8 mouse cellular contexts compared by ENCODE assay signal in the genomic region with DNA sequence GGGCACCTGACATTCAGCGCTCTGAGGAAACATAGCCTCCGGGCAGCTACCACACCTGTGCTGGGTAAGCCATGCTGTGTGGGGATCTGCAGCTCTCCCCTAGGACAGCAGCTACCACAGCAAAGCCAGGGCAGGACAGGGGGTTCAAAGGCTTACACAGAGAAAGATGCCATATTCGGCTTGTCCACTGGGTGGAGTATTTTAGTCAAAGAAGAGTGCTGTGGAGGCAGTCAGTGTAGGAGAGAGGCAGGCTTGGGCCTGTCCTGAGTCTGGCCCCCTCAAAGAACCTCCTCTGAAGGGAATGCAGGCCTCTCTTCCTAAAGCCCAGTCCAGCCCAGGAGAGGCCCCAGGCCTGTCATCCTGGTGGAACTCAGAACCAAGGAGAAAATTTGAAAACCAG. TPM values are rescaled to one million over a fixed set of nuclear protein-coding genes. Genes with fewer than 3 reads are reported as not detected.
DNase-seq lines count a peak whose midpoint lies in the region; ATAC-seq and TF ChIP-seq lines count a peak whose summit lies in the region.

No protein-coding gene starts in this region.

- ATAC-seq in erythroblast, adult 5-6 weeks (replicated peaks; ENCODE audit: low FRiP score, poor library complexity, severe bottlenecking): peak; percentile 64
- peak; percentile 65 for ATAC-seq in heart, embryonic 11.5 days (replicated peaks; ENCODE audit: insufficient number of reproducible peaks, low FRiP score, low TSS enrichment)
- peak; percentile 85 for ATAC-seq in kidney, embryonic 14.5 days (ENCODE audit: low FRiP score, low TSS enrichment)
- peak; percentile 83 for ATAC-seq in limb, embryonic 14.5 days (ENCODE audit: low FRiP score, low read depth)

- H3K36me3 ChIP-seq in heart, embryonic 11.5 days (ENCODE audit: control insufficient read depth, insufficient read depth, low read length): no peaks in the 10 kb centered on the region
- no peaks in the 10 kb centered on the region for H3K36me3 ChIP-seq in kidney, embryonic 14.5 days (ENCODE audit: control insufficient read depth, insufficient read depth, low read length)
- no peaks in the 10 kb centered on the region for H3K36me3 ChIP-seq in limb, embryonic 14.5 days (ENCODE audit: control insufficient read depth, insufficient read depth, low read length)
- no peaks in the 10 kb centered on the region for H3K36me3 ChIP-seq in testis, adult 2 months (ENCODE audit: control insufficient read depth, insufficient read depth, low read length)

- H3K4me2 ChIP-seq in heart, embryonic 11.5 days: no peak overlapping the region
- no peak overlapping the region for H3K4me2 ChIP-seq in kidney, embryonic 14.5 days (replicated peaks; ENCODE audit: low read depth, low read length)
- no peak overlapping the region for H3K4me2 ChIP-seq in limb, embryonic 14.5 days (replicated peaks; ENCODE audit: low read depth, low read length, severe bottlenecking)

- no peaks in the 10 kb centered on the region for H3K9me3 ChIP-seq in heart, embryonic 11.5 days (replicated peaks; ENCODE audit: control insufficient read depth, low read length)
- no peaks in the 10 kb centered on the region for H3K9me3 ChIP-seq in kidney, embryonic 14.5 days (ENCODE audit: control insufficient read depth, low read length)
- no peaks in the 10 kb centered on the region for H3K9me3 ChIP-seq in limb, embryonic 14.5 days (ENCODE audit: control insufficient read depth, low read length)

- H3K9ac ChIP-seq in heart, embryonic 11.5 days (ENCODE audit: low read depth, low read length): no peak overlapping the region
- H3K9ac ChIP-seq in kidney, embryonic 14.5 days (ENCODE audit: low read depth, low read length): no peak overlapping the region
- no peak overlapping the region for H3K9ac ChIP-seq in limb, embryonic 14.5 days (ENCODE audit: low read depth, low read length, severe bottlenecking)

- 16% methylated on average over 3 of the region's 3 CpGs for WGBS in heart, embryonic 11.5 days (ENCODE audit: insufficient replicate concordance)
- 21% methylated on average over 3 of the region's 3 CpGs for WGBS in kidney, embryonic 14.5 days
- 19% methylated on average over 3 of the region's 3 CpGs for WGBS in limb, embryonic 14.5 days

- peak; percentile 33 for DNase-seq in 416B (ENCODE audit: low read depth)
- DNase-seq in brain, adult 2 months (ENCODE audit: low read depth, low spot score): peak; percentile 75
- peak; percentile 90 for DNase-seq in limb, embryonic 14.5 days (ENCODE audit: low spot score)
- peak; percentile 77 for DNase-seq in neural tube, embryonic 10.5 days (ENCODE audit: extremely low spot score, low spot score)

- no peaks in the 10 kb centered on the region; the same call in 1 of the 2 replicates for H3K27me3 ChIP-seq in heart, embryonic 11.5 days (ENCODE audit: control insufficient read depth, insufficient read depth, low read length)
- no peaks in the 10 kb centered on the region for H3K27me3 ChIP-seq in kidney, embryonic 14.5 days (ENCODE audit: control insufficient read depth, insufficient read depth, low read length)
- H3K27me3 ChIP-seq in limb, embryonic 14.5 days (ENCODE audit: control insufficient read depth, insufficient read depth, low read length): no peaks in the 10 kb centered on the region
- no peaks in the 10 kb centered on the region for H3K27me3 ChIP-seq in testis, adult 2 months (ENCODE audit: control insufficient read depth, insufficient read depth, low read length)

- peaks cover 21% of the 10 kb centered on the region for H3K4me1 ChIP-seq in heart, embryonic 11.5 days (ENCODE audit: control insufficient read depth, insufficient read depth, low read length)
- no peaks in the 10 kb centered on the region for H3K4me1 ChIP-seq in kidney, embryonic 14.5 days (ENCODE audit: control insufficient read depth, insufficient read depth, low read length)
- H3K4me1 ChIP-seq in limb, embryonic 14.5 days (ENCODE audit: control insufficient read depth, insufficient read depth, low read length): no peaks in the 10 kb centered on the region
- peaks cover 3% of the 10 kb centered on the region; the same call in 1 of the 2 replicates for H3K4me1 ChIP-seq in testis, adult 2 months (ENCODE audit: control insufficient read depth, insufficient read depth, low read length)

- H3K27ac ChIP-seq in heart, embryonic 11.5 days (ENCODE audit: low read depth, low read length): no peak overlapping the region
- H3K27ac ChIP-seq in kidney, embryonic 14.5 days (ENCODE audit: low read depth, low read length): no peak overlapping the region
- H3K27ac ChIP-seq in limb, embryonic 14.5 days (replicated peaks; ENCODE audit: low read depth, low read length): no peak overlapping the region
- H3K27ac ChIP-seq in testis, adult 2 months (ENCODE audit: control insufficient read depth, insufficient read depth, low read depth, low read length): no peak overlapping the region

- no peak for TF ChIP-seq POLR2A in limb, embryonic 14.5 days (IDR thresholded peaks at IDR 0.05; ENCODE audit: borderline replicate concordance, extremely low read depth, insufficient read depth, insufficient read length)
- no peak for TF ChIP-seq POLR2A in testis, adult 2 months (IDR thresholded peaks at IDR 0.05; ENCODE audit: control insufficient read depth, low read depth, low read length)

- no peak overlapping the region for H3K4me3 ChIP-seq in heart, embryonic 11.5 days (ENCODE audit: low read depth, low read length)
- no peak overlapping the region for H3K4me3 ChIP-seq in kidney, embryonic 14.5 days (ENCODE audit: low read length)
- H3K4me3 ChIP-seq in limb, embryonic 14.5 days (replicated peaks; ENCODE audit: low read length): no peak overlapping the region
- H3K4me3 ChIP-seq in testis, adult 2 months (ENCODE audit: control insufficient read depth, low read depth, low read length): no peak overlapping the region

- TF ChIP-seq CTCF in testis, adult 2 months (IDR thresholded peaks at IDR 0.05; ENCODE audit: control insufficient read depth, insufficient read depth, insufficient replicate concordance, low read depth, low read length): peak; percentile 58; the same call in 1 of the 2 replicates

RNA-seq across cellular contexts. Expression of a gene that starts 4.4 kb away (rescaled TPM):
- not detected in 2 replicates for total RNA-seq in erythroblast, adult 5-6 weeks (2015; ENCODE audit: low replicate concordance)
- total RNA-seq in erythroblast, adult 5-6 weeks (2017; ENCODE audit: low replicate concordance): 5.9 and 12.6 TPM in 2 replicates
- polyA plus RNA-seq in heart, embryonic 11.5 days (2014; fragmentation: Nextera tagmentation; extraction: Ambion mirVana): 33.8 and 39.7 TPM in 2 replicates
- 0.47 and 0.50 TPM in 2 replicates for polyA plus RNA-seq in kidney, embryonic 14.5 days (2014; fragmentation: Nextera tagmentation; extraction: Ambion mirVana)
- polyA plus RNA-seq in limb, embryonic 14.5 days (2012; rRNA removed): 62.6 and 91.2 TPM in 2 replicates
- 40.4 and 59.5 TPM in 2 replicates for polyA plus RNA-seq in limb, embryonic 14.5 days (2014; fragmentation: Nextera tagmentation; extraction: Ambion mirVana)
- polyA plus RNA-seq in testis, adult 2 months (2012; rRNA removed): 1.9 and 2.5 TPM in 2 replicates

Comparison
In these comparisons a context has a peak if more than half of its experiments do, and no peak if none do; other contexts are left out.
1. DNase-seq: peak in every context shown above with its lines; median percentile 90 in limb, embryonic 14.5 days; 77 in neural tube, embryonic 10.5 days; 75 in brain, adult 2 months; 33 in 416B.
2. RNA of a gene that starts 4.4 kb away (polyA plus RNA-seq): 40.4 to 91.2 TPM in limb, embryonic 14.5 days and 33.8 to 39.7 TPM in heart, embryonic 11.5 days; 1.9 to 2.5 TPM in testis, adult 2 months and 0.47 to 0.50 TPM in kidney, embryonic 14.5 days; every median in the first group is over 10 times any median in the second.
3. Peak in every context shown above with its lines, with median percentiles within 50 percentile points of each other: ATAC-seq.